Mouse (Mus musculus) heart, postnatal 10 days (tissue): Measurements from ENCODE around the gene 1600014C23Rik. TPM values are rescaled to one million over a fixed set of nuclear protein-coding genes. Genes with fewer than 3 reads are reported as not detected.
A peak's percentile ranks its signal among the peaks of the same experiment; 100 is the strongest.

ENCODE experiments used
- DNase-seq, 2 experiments: peaks; one replicate each; pipeline ENCODE4 v3.0.0; 2021
- intact Hi-C: fragments of 180-260 bp; cut with DNase I; formaldehyde crosslinking; loops from one replicate; pipeline ENCODE4 v1.15.1; 2025
- total RNA-seq, 2 experiments: library from RNA; stranded (reverse); gene quantifications; 2 replicates each; pipeline ENCODE4 v1.2.3; 2021

1600014C23Rik gene
- total RNA-seq, 2 experiments from 2014 or later: not detected

- no peak for DNase-seq
- intact Hi-C loops: no loop called here
Measured at GRCm38 (mm10) chr17:45695227-45696120, 38.2 kb downstream of the 1600014C23Rik start.

GRCm38 (mm10) chr17:45693812-45694565 lies 39.7 kb downstream of the 1600014C23Rik start:
- intact Hi-C loops: no loop called here
- DNase-seq: peak; percentile 60 to 69

- intact Hi-C loops: no loop called here
- no peak for DNase-seq
Measured at GRCm38 (mm10) chr17:45692159-45692558, 41.5 kb downstream of the 1600014C23Rik start.

- DNase-seq: no peak
- intact Hi-C loops: no loop called here
Measured at GRCm38 (mm10) chr17:45690044-45690443, 43.6 kb downstream of the 1600014C23Rik start.

- intact Hi-C loops: no loop called here
- DNase-seq: no peak
Measured at GRCm38 (mm10) chr17:45689120-45689519, 44.5 kb downstream of the 1600014C23Rik start.

GRCm38 (mm10) chr17:45686716-45687115 lies 46.9 kb downstream of the 1600014C23Rik start, which contains the start of gene Tmem63b:
Gene Tmem63b, minus strand, starts transcription at chr17:45686905.
- intact Hi-C loops: no loop called here

GRCm38 (mm10) chr17:45686093-45686619 lies 47.5 kb downstream of the 1600014C23Rik start, which contains the start of gene Mrpl14:
Gene Mrpl14, plus strand, starts transcription at chr17:45686322.
- peak; percentile 93 to 95 for DNase-seq
- intact Hi-C loops: no loop called here

More at GRCm38 (mm10) chr17:45686716-45687115, 46.9 kb downstream of the 1600014C23Rik start, which contains the start of gene Tmem63b:
- DNase-seq: no peak

- DNase-seq: peak; percentile 60 to 66
- intact Hi-C loops: no loop called here
Measured at GRCm38 (mm10) chr17:45685171-45686092, 48.2 kb downstream of the 1600014C23Rik start.

GRCm38 (mm10) chr17:45684667-45685131 lies 48.9 kb downstream of the 1600014C23Rik start:
- DNase-seq: no peak
- intact Hi-C loops: no loop called here

Other genes with a start within 250 kb of the 1600014C23Rik start
- gene Aars2, start 227.0 kb downstream of the 1600014C23Rik start, total RNA-seq: 10 to 100 TPM; 19.3 to 20.2 TPM
- gene Tcte1, start 210.4 kb downstream of the 1600014C23Rik start, total RNA-seq: not detected
- under 1 TPM; 0.05 to 0.12 TPM for gene Tmem151b, start 184.2 kb downstream of the 1600014C23Rik start, total RNA-seq
- 1 to 10 TPM; 1.8 to 2.7 TPM for gene Nfkbie, start 178.1 kb downstream of the 1600014C23Rik start, total RNA-seq
- 10 to 100 TPM; 34.5 to 36.8 TPM for gene Slc35b2, start 170.0 kb downstream of the 1600014C23Rik start, total RNA-seq
- gene Hsp90ab1, start 160.6 kb downstream of the 1600014C23Rik start, total RNA-seq: 1,000 to 10,000 TPM; 1,000 to 1,054 TPM
- gene Slc29a1, start 134.2 kb downstream of the 1600014C23Rik start, total RNA-seq: 10 to 100 TPM; 88.3 to 99.0 TPM
- gene Mymx, start 131.7 kb downstream of the 1600014C23Rik start, total RNA-seq: not detected
- gene Capn11, start 74.5 kb downstream of the 1600014C23Rik start, total RNA-seq: not detected
- 100 to 1,000 TPM in 1 of 2 experiments, 10 to 100 TPM in 1; 94.7 to 108 TPM for gene Mrpl14, start 47.5 kb downstream of the 1600014C23Rik start, total RNA-seq
- 10 to 100 TPM; 81.4 to 86.9 TPM for gene Tmem63b, start 46.9 kb downstream of the 1600014C23Rik start, total RNA-seq